Comparison of ENCODE assay signal across 9 mouse cellular contexts in the genomic region with DNA sequence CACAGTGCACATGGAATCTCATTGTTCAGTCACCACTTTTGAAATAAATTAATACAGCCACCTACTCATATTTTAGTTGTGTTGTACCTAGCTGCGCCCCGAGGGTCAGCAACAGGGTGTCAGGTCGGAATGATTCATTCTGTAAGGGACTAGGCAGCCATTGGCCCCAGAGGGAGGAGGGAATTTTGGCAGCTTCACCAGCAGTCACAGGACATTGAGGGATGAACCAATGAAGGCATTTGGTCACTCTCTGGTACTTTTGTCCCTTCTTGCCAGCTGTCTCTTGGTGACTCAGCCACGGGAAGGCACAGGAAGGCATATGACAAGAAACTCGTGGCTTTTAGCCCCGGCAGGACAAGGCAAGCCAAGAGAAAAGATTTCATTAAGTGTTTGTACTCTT. TPM values are rescaled to one million over a fixed set of nuclear protein-coding genes. Genes with fewer than 3 reads are reported as not detected.
DNase-seq lines count a peak whose midpoint lies in the region; ATAC-seq lines count a peak whose summit lies in the region.
"Had no signal": no experiment of that assay in that cellular context is flagged by ENCODE, and none has a peak within 500 bp of the region (broad histone marks: within the 10 kb centered on the region; RNA-seq: fewer than 3 reads in every experiment).

No protein-coding gene starts in this region.

- no peak overlapping the region for H3K9ac ChIP-seq in hindbrain, embryonic 13.5 days
- H3K9ac ChIP-seq in neural tube, embryonic 15.5 days (replicated peaks), result no peak overlapping the region

- peak; percentile 63 for DNase-seq in cerebellum, adult 9-11 months
- no peak for DNase-seq in cerebellum, adult 18-20 months
- no peak for DNase-seq in thymus, postnatal 10 days (ENCODE audit: low spot score in 2 of 2)
- no peak for DNase-seq in layer of hippocampus, adult 18-20 months (ENCODE audit: low spot score in 2 of 2)

- H3K4me2 ChIP-seq in hindbrain, embryonic 13.5 days, result no peak overlapping the region
- no peak overlapping the region for H3K4me2 ChIP-seq in neural tube, embryonic 15.5 days

- no peaks in the 10 kb centered on the region for H3K9me3 ChIP-seq in megakaryocyte, embryonic 14.5 days
- H3K9me3 ChIP-seq in hindbrain, embryonic 13.5 days, result no peaks in the 10 kb centered on the region
- H3K9me3 ChIP-seq in neural tube, embryonic 15.5 days (replicated peaks), result no peaks in the 10 kb centered on the region

- peaks cover 80% of the 10 kb centered on the region for H3K4me1 ChIP-seq in megakaryocyte, embryonic 14.5 days
- H3K4me1 ChIP-seq in hindbrain, embryonic 13.5 days (replicated peaks), result peaks cover 27% of the 10 kb centered on the region
- H3K4me1 ChIP-seq in neural tube, embryonic 15.5 days, result peaks cover 31% of the 10 kb centered on the region

- H3K27me3 ChIP-seq in megakaryocyte, embryonic 14.5 days (replicated peaks), result no peaks in the 10 kb centered on the region
- H3K27me3 ChIP-seq in hindbrain, embryonic 13.5 days, result no peaks in the 10 kb centered on the region
- no peaks in the 10 kb centered on the region for H3K27me3 ChIP-seq in neural tube, embryonic 15.5 days (replicated peaks)

- H3K27ac ChIP-seq in hindbrain, embryonic 13.5 days, result peak overlapping the region; percentile 97
- peak overlapping the region; percentile 97; the same call in 1 of the 2 replicates for H3K27ac ChIP-seq in neural tube, embryonic 15.5 days (replicated peaks)

- no peak for ATAC-seq in megakaryocyte, adult 5-6 weeks (ENCODE audit: poor library complexity, severe bottlenecking)
- no peak for ATAC-seq in hindbrain, embryonic 13.5 days (ENCODE audit: low FRiP score)
- ATAC-seq in neural tube, embryonic 15.5 days (ENCODE audit: low FRiP score), result no peak
- ATAC-seq: CD4-positive, CD25-positive, alpha-beta regulatory T cell, adult 4 months had no signal

- H3K36me3 ChIP-seq in megakaryocyte, embryonic 14.5 days (replicated peaks; ENCODE audit: low read length), result peaks cover 59% of the 10 kb centered on the region
- peaks cover 57% of the 10 kb centered on the region for H3K36me3 ChIP-seq in hindbrain, embryonic 13.5 days
- H3K36me3 ChIP-seq in neural tube, embryonic 15.5 days, result peaks cover 58% of the 10 kb centered on the region

- 91% methylated on average over 6 of the region's 6 CpGs for WGBS in hindbrain, embryonic 13.5 days
- 83% methylated on average over 6 of the region's 6 CpGs for WGBS in neural tube, embryonic 15.5 days

- peak overlapping the region; percentile 94 for H3K4me3 ChIP-seq in megakaryocyte, embryonic 14.5 days (replicated peaks)
- H3K4me3 ChIP-seq in hindbrain, embryonic 13.5 days, result no peak overlapping the region
- no peak overlapping the region for H3K4me3 ChIP-seq in neural tube, embryonic 15.5 days (replicated peaks)

RNA-seq across cellular contexts. Expression of gene Mpdu1, which starts 1.4 kb away (rescaled TPM):
- 16.2 and 31.6 TPM in 2 replicates for polyA plus RNA-seq in megakaryocyte, embryonic 14.5 days (2012; ENCODE audit: insufficient read depth, low replicate concordance)
- total RNA-seq in megakaryocyte, adult 5-6 weeks (2015), result 34.9 and 40.9 TPM in 2 replicates
- 55.7 and 56.5 TPM in 2 replicates for total RNA-seq in megakaryocyte, adult 5-6 weeks (2017)
- polyA plus RNA-seq in hindbrain, embryonic 13.5 days (2015; fragmentation: Nextera tagmentation; extraction: Ambion mirVana), result 95.0 and 104 TPM in 2 replicates
- polyA plus RNA-seq in neural tube, embryonic 15.5 days (2015; fragmentation: Nextera tagmentation; extraction: Ambion mirVana), result 95.1 and 101 TPM in 2 replicates
- 10 to 100 TPM; 56.2 to 60.3 TPM for total RNA-seq in layer of hippocampus, adult 18-20 months (2021)

RNA-seq across cellular contexts. Expression of gene Cd68, which starts 2.2 kb away (rescaled TPM):
- polyA plus RNA-seq in megakaryocyte, embryonic 14.5 days (2012; ENCODE audit: insufficient read depth, low replicate concordance), result 8.7 and 128 TPM in 2 replicates
- 302 and 304 TPM in 2 replicates for total RNA-seq in megakaryocyte, adult 5-6 weeks (2015)
- total RNA-seq in megakaryocyte, adult 5-6 weeks (2017), result 195 and 219 TPM in 2 replicates
- 9.0 and 9.8 TPM in 2 replicates for polyA plus RNA-seq in hindbrain, embryonic 13.5 days (2015; fragmentation: Nextera tagmentation; extraction: Ambion mirVana)
- polyA plus RNA-seq in neural tube, embryonic 15.5 days (2015; fragmentation: Nextera tagmentation; extraction: Ambion mirVana), result 9.0 and 13.0 TPM in 2 replicates
- 10 to 100 TPM; 13.1 to 13.8 TPM for total RNA-seq in layer of hippocampus, adult 18-20 months (2021)

RNA-seq across cellular contexts. Expression of gene Eif4a1, which starts 8.4 kb away (rescaled TPM):
- polyA plus RNA-seq in megakaryocyte, embryonic 14.5 days (2012; ENCODE audit: insufficient read depth, low replicate concordance), result 144 and 601 TPM in 2 replicates
- total RNA-seq in megakaryocyte, adult 5-6 weeks (2015), result 457 and 494 TPM in 2 replicates
- 511 and 523 TPM in 2 replicates for total RNA-seq in megakaryocyte, adult 5-6 weeks (2017)
- polyA plus RNA-seq in hindbrain, embryonic 13.5 days (2015; fragmentation: Nextera tagmentation; extraction: Ambion mirVana), result 528 and 537 TPM in 2 replicates
- polyA plus RNA-seq in neural tube, embryonic 15.5 days (2015; fragmentation: Nextera tagmentation; extraction: Ambion mirVana), result 437 and 477 TPM in 2 replicates
- total RNA-seq in layer of hippocampus, adult 18-20 months (2021), result 100 to 1,000 TPM; 325 to 357 TPM

RNA-seq across cellular contexts. Expression of gene Sox15, which starts 8.7 kb away (rescaled TPM):
- polyA plus RNA-seq in megakaryocyte, embryonic 14.5 days (2012; ENCODE audit: insufficient read depth, low replicate concordance), result not detected in 2 replicates
- total RNA-seq in megakaryocyte, adult 5-6 weeks (2015), result not detected in 2 replicates
- 0.22 TPM in 1 of 2 replicates, not detected in the other for total RNA-seq in megakaryocyte, adult 5-6 weeks (2017)
- not detected in 2 replicates for polyA plus RNA-seq in hindbrain, embryonic 13.5 days (2015; fragmentation: Nextera tagmentation; extraction: Ambion mirVana)
- polyA plus RNA-seq in neural tube, embryonic 15.5 days (2015; fragmentation: Nextera tagmentation; extraction: Ambion mirVana), result not detected in 2 replicates
- total RNA-seq in layer of hippocampus, adult 18-20 months (2021), result not detected

RNA-seq across cellular contexts. Expression of gene Senp3, which starts 18.1 kb away (rescaled TPM):
- polyA plus RNA-seq in megakaryocyte, embryonic 14.5 days (2012; ENCODE audit: insufficient read depth, low replicate concordance), result 54.1 and 94.8 TPM in 2 replicates
- total RNA-seq in megakaryocyte, adult 5-6 weeks (2015), result 94.3 and 104 TPM in 2 replicates
- total RNA-seq in megakaryocyte, adult 5-6 weeks (2017), result 68.9 and 80.8 TPM in 2 replicates
- 94.7 and 95.9 TPM in 2 replicates for polyA plus RNA-seq in hindbrain, embryonic 13.5 days (2015; fragmentation: Nextera tagmentation; extraction: Ambion mirVana)
- polyA plus RNA-seq in neural tube, embryonic 15.5 days (2015; fragmentation: Nextera tagmentation; extraction: Ambion mirVana), result 90.8 and 109 TPM in 2 replicates
- 10 to 100 TPM; 96.1 to 97.5 TPM for total RNA-seq in layer of hippocampus, adult 18-20 months (2021)
